Mouse (Mus musculus): ENCODE data around the gene Nrp2.

Gene Nrp2

DNA sequence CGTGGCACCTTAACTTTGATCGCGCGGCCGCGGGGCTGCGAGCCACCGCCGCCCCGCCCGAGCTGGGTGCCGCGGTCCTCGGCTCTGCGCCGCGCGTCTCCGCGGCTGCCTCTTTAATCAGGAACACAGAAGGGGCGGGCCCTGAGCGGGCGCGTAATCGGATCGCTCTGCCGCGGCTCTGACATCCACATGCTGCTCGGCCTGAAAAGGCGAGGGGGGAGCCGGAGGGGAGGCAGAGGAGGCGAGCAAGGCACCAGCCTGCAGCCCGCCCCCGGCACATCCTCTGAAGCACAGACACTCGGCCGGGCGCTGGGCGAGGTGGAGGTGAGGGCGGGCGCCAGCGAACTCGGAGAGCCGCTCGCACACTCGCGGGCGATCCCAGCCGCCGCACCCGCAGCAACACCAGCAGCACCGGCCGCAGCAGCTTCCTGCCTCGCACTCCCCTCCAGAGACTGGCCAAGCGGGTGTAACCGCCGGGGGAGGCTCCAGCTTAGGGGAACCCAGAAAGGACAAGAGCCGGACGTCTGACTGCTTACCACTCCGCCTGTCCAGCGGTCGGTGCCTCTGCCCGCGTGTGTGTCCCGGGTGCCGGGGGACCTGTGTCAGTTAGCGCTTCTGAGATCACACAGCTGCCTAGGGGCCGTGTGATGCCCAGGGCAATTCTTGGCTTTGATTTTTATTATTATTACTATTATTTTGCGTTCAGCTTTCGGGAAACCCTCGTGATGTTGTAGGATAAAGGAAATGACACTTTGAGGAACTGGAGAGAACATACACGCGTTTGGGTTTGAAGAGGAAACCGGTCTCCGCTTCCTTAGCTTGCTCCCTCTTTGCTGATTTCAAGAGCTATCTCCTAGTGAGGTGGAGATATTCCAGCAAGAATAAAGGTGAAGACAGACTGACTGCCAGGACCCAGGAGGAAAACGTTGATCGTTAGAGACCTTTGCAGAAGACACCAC, at the start of gene Nrp2:
TSS of gene Nrp2 (plus strand) at position 128 of the 959 bp plus-strand sequence.
- peak; percentile 87 to 90 for DNase-seq (ENCODE audit: low spot score in 2 of 2)

DNA sequence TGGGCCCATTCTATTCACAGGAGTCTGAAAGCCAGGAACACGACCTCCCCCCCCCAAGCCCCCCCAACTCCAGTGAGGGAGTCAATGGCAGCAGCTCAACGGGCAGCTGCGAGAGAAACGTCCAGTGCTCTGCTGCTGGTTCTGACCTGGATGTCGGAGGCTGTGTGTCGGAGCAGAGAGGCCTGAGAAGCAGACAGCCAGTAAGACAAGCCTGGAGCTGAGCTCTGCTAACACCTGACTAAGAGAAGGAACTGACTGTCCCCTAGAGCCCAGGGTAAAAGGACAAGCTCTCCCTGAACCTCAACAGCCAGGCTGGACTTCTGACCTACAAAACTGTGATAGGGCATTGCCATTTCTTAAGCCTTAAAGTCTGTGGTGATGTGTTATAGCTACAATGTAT, 48.6 kb upstream of the Nrp2 start:
- no peak for DNase-seq (ENCODE audit: low spot score in 2 of 2)

DNA sequence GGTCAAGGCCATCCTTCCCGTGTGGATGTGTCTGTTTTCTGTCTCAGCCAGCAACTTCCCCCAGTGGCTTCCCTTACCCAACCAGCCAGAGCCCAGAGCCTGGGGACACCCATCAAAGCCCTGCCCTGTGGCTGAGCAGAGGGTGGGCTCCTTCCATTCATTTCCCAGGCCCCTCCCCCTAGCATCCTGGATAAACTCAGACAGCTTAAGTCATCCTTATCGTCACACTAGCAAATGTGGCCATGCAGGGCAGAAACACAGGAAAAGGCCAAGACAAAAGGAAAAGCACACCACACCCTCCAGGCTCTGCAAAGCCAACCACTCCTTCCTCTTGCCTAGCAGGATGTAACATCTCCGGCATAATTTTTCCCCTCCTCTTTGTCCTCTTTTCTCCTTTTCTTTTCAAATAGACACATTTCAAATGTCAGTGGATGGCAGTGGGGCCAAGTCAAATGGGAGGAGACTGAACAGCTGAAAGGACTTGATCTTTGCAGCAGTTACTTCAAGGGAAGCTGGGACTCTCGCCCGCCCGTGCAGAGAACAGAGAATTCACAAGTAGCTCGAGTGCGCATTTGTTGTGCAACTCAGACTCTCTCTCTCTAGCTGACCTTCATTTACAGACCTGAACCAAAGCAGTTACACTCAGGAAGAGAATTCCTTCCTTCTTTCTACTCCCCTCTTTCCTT, 38.0 kb upstream of the Nrp2 start:
- DNase-seq (ENCODE audit: low spot score in 2 of 2): peak; percentile 29 to 36

DNA sequence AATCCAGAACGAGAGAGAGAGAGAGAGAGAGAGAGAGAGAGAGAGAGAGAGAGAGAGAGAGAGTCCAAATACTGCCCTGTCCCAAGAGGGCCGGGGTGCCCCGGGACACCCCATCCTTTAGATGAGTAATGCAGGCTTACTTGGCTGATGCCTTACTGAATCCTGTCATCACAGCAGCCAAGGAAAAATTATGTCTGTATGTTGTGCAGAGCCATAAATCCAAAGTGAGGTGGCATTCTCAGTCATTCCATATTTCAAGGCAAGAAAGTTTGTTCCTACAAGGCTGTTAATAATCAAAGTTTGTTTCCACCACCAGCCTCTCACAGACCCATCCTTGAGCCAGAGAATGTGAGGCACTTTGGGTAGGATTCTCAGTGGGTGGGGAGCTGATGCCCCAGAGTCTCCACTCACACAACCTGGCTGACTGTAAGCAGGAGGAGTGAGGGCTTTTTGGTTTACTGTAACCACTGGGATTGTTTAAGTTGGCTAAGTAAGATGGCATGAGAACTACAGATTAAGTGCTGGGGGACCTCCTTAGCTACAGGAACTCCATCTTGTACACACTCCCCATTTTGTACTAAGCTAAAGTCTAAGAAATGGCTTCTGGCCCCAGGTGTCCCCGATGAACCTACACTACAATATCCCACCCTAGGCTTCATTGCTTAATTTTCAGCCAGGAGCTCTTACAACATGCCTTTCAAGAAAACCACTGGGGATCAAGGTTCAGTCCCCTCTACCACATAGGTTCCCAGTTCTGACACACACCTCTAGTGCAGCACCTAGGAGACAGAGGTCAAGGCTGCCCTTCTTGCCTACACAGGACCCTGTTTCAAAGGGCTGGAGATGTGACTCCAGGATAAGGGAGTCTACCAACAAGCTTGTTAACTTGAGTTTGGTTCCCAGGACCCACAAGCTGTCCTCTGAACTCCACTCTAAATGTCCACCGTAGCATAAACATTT, 37.0 kb upstream of the Nrp2 start:
- no peak for DNase-seq (ENCODE audit: low spot score in 2 of 2)

DNA sequence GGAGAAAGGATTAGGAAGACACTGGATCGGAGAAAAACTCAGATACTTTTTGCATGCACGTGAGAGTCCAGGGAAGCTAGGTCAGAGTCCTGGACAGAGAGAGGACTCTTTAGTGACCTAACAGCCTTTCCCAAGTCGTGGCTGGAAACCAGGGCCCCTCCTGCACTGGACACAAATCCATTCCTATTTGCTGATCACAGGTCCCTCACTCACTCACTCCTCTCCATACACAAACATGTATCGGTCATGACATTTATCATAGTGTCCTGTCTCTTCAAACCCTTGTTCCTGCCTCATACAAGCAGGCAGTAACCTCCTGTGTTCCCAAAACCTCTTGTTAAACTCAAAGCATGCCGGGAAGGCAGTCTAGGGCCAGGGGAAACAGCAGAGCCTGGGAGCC, 36.3 kb upstream of the Nrp2 start:
- DNase-seq (ENCODE audit: low spot score in 2 of 2): no peak

DNA sequence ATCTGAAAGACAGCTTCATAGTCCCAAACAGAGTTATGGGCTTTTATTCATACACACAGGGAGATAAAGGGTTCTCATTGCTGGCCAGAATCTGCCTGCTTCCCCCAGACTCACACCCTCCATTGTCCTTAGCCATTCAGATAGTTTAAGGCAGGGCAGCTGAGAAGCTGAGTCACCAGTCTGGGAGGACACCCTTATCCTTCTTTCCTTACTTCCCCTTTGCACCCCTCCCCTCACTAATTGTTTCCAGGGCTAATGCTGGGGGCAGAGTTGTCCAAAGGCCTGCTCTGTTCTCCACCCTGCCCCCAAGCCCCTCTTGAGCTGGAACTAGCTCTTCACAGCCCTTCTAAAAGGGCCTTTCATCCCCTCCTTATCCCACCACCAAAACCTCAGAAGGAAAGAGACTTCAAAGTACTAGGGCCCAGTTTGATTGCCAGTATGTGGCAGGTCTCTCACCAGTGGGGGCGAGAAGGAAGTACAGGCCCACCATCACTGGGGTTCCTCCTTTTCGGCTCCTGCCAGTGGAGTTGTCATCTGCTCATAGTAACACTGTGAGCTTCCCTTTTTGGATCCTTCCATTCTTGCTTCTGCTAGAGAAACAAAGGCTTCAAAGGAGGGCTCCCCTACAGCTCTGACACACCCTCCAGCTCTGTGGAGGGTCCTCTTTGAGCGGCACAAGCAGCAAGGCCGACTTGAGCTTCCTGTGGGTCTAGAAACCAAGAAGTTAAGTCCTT, 24.3 kb upstream of the Nrp2 start:
- DNase-seq (ENCODE audit: low spot score in 2 of 2): no peak

DNA sequence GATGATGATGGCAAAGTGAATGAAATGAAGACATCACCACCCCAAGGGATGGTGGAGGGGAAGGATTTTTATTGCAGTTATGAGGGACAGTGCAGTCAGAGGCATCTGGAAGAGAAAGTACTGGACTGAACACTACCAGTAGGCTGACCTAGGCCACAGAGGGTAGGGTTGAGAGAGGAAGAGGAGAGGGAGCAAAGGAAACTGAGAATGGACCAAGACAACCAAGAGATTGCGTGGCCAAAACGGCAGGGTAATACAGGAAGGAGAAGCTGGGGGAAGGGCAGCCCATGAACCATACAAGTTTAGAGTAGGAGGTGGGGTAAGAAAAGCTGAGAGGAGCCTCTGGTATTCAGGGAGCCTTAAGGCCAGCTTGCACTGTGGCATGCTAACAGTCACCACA, 23.6 kb upstream of the Nrp2 start:
- no peak for DNase-seq (ENCODE audit: low spot score in 2 of 2)

DNA sequence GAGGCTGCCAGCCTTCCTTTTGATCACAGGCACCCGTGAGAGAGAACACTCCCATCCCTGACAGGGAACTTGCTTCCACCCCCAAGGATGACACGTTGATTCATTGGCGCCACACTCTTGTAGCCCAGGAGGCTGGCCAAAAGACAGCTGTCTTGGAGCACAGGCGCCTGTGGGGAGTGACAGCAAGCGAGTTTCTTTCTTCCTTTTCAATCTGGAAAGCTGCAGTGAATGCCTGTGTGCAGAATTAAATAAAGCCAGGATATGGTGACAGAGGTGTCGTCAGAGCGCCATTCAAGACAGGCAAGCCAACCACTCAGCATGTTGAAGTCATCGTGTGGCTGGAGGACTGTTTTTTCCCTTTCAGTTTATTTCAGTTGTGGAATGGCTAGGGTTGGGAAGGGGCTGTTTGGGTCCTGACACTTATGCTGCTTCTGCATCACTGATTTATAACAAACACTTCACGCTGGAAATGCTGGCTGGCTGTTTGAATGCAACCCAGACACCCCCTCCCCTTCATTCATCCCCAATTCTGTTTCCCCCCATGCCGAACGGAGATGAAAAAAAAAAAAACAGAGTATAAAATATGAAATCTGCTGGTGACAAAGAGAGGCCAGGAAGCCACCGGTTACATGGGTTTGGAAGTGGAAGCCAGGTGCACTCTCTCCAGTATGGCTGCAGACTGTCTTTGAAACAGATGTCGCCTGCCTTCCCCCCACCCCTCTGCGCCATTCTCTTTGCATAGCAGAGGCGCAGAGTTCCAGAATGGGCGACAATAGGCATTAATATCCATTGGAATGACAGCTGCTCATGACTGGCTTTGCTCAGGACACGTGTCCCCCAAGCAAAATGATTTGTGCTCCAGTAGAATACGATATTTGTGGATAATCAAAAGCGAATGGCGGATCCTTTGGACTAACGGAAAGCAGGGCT, 20.4 kb upstream of the Nrp2 start:
- DNase-seq (ENCODE audit: low spot score in 2 of 2): peak; percentile 34 to 55

DNA sequence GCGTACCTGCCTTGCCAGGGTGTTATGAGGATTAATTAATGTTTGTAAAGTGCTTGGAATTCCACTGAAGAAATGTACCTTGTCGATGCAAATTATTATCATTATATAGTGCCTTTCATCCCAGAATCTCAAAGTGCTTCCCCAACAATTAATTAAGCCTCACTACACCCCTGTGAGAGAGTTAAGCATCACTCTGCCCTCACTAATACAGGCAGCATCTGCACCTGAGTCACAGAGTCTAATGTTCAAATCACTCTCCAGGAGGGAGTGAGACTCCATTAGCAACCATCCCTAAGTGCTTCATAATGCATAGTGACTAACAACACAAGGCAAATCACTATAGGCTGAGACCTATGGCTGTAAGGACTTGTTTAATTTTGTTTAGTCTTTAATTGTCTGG, 19.6 kb upstream of the Nrp2 start:
- DNase-seq (ENCODE audit: low spot score in 2 of 2): no peak

DNA sequence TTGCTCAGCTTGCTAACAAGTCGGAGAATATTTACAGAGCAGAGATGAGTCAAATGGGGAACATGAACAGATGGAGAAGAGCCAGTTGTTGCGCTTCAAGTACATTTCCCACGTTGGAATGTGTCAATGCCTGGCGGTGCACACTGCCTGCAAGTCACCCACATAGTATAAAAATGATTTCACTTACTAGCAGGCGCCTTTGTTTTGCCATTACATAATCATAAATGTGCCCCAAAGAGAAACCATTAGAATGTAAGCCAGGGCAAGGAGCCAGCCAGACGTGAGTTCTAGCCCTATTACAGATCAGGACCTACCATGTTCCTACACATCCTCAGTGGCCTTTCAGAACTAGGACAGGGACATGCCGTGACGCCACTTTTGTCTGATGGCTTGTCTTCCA, 15.6 kb upstream of the Nrp2 start:
- no peak for DNase-seq (ENCODE audit: low spot score in 2 of 2)

DNA sequence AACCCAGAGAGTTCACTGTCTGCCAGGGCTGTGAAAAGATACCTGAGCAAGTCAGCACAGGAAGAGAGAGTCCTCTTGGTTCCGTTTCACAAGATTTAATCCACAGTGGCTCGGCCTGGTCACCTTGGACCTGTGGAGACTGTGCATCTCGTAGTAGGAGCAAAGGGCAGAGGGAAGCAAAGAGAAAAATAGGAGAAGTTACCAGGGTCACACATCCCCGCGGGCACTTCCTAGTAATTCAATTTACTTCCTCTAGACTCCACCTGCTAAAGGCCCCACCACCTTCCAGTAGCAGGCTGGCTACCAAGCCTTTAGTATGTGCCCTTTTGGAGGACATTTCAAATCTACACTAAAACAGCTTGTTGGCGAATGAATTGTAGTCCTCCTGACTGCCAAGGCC, 11.9 kb upstream of the Nrp2 start:
- DNase-seq (ENCODE audit: low spot score in 2 of 2): no peak

DNA sequence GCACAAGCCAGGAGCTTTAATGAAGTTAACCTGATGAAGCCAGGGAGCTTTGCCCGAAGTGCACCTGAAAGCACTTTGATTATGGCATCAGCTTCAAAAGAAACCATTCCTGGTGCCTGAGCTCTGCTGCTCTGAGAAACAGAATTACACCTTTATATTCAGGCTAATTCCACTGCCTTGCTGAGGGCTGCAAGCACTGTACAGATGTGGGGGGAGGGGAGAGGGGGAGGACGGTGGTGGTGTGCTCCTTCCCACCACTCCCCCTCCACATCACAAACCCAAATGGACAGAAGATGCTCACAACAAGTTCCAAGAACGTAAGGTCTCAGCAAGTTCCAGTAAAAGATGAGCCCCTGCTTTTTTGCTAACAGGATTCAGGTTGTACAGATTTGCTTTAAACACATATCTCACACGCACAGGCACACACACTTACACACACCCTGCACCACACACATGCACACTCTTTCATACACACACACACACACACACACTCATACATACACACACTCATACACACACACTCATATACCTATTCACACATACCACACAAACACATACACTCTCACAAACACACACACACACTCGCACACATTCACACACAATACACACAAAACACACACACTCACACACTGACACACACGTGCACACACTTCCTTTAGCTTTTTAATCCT, 6.6 kb upstream of the Nrp2 start:
- no peak for DNase-seq (ENCODE audit: low spot score in 2 of 2)

DNA sequence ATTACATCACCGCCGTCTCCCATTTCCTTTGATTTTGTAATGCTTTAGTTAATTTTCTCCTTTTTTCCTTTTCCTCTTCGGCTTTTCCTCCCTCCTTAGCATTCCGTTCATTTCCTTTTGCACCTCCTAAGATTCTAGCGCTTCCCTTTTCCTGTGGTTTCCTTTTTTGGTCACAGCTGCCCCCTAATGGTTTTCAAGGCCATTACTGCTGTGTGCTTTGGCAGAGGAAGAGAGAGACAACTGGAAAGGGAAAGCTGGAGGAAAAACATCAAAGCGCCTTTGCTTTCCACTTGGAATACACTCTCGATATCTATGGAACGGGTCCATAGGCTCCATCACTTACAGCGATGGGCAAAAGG, 6.1 kb upstream of the Nrp2 start:
- DNase-seq (ENCODE audit: low spot score in 2 of 2): peak; percentile 71 to 78

DNA sequence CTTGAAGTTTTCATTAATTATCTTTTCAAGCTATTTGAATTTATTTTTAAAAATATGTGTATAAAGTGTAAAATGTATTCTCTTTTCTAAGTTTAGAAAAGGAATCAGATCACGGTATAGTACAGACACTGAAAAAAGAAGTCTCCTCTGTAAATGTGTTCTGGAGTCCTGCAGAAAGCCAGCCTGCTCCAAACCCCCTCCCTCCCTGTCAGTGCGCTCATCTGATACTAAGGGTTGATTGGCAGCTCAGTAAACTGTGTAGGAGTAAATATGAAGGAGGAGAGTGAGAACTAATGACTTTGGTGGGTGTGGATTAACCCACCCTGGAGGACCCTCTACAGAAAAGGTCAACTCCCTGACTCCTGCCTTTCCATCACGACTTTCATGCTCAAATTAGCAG, 5.7 kb upstream of the Nrp2 start:
- no peak for DNase-seq (ENCODE audit: low spot score in 2 of 2)

DNA sequence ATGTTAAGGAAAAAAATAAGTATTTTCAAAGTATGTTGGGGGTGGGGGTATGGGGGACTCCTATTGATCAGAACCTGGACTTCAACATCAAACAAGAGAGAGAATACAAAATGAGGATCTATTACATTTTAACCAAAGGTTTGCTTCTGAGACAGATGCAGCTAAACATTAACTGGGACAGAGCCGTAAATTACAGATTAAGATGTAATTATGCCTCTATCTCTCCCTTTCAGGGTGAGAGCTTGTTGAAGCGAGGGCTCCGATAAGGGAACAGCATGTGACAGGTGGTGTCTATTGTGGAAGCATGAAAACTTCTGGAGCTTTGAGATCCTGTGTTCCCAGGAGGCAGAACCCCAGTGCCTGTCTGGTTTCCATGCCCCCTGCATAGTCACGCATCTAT, 3.3 kb upstream of the Nrp2 start:
- no peak for DNase-seq (ENCODE audit: low spot score in 2 of 2)

DNA sequence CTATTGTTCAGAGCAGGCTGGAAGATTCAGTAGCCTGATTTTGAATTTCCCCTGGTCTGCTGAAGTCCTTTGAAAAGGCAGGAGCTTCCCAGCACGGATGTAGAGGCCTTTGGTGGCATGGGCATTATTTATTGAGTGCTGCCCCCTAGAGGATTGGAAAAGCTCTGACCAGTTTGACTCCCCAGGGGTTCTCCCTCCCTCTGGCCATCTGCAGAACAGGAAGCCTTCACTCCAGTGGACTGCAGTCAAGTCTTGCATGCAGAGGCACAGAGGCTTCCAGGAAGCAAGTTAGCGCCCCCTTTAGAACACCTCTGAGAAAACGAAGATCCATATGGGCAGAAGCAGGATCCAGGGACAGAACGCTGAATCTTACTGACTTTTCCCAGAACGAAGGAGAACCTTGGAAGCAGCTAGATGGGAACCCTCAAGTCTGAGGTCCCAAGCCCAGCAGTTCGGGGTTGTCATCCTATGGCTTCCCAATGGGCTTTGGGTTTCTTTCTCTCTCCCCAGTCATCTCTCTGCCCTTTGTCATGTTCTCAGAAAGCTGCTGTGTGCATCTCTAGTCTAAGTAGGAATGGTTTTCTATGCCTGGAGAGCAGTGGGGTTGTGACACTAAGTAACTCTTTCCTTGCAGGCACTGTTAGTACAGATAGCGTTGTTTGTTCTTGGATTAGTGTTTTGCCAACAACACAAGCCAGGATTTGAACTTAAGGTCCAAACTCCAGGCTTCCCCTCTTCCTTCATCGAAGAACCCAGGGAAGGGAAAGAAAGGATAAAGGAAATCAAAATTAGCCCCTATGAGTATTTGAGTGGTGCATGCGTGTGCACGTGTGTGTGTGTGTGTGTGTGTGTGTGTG, 1.8 kb upstream of the Nrp2 start:
- DNase-seq (ENCODE audit: low spot score in 2 of 2): peak; percentile 83 to 86

DNA sequence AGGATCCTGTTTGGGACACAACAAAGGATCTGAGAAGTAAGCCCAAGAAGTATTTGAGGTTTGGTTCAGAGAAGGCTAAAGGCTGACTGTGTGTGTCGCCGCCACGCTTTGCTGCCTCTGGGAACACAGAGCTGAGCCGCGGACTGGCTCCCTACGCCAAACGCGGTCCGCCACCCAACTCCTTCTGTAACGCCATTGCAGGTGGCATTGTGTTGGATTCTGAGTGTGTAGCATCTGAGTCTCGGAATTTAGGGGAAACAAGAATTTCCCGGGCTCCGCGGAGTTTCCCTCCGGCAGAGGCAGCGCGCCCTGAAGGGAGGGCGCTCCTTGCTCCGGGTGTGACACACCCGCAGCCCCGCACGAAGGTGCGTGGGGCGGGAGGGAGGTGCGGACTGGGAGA, 342 bp upstream of the Nrp2 start:
- DNase-seq (ENCODE audit: low spot score in 2 of 2): peak in 1 of 2 experiments; percentile 41

DNA sequence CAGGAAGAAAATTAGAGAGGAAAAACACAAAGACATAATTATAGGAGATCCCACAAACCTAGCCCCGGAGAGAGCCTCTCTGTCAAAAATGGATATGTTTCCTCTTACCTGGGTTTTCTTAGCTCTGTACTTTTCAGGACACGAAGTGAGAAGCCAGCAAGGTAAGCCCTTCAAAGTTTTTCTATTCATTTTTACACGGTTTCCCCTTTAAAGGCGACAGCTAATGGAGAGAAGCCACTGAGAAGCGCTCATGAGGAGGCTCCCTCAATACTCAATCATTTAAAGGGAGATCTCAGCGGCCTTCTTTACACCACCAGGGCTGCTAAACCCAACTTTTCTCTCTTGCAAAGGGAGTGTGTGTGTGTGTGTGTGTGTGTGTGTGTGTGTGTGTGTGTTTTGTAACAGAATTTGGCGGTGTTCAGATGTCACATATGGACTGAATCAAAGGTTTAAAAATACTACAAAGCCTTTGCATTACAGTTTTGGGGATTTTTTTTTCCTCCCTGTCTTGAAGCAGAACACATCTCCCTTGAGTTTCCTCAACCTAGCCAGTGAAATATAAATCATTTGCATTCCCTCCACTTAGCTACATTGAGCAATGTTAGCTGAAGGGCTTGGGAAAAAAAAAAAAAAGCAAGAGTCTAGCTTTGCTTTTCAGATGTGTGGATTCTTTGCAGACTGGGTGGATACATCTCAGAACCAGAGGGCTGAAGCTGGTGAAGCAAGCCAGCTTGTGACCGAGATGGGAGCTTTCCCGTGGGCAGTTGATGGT, 1.2 kb downstream of the Nrp2 start:
- DNase-seq (ENCODE audit: low spot score in 2 of 2): no peak
